Mouse (Mus musculus) stomach, postnatal 0 days (tissue): Measurements from ENCODE around the gene Serpinh1.

Experiments
- CTCF ChIP-seq: IDR thresholded peaks from 2 replicates; pipeline ENCODE4 v1.5.1; 2016; ENCODE audit warnings: antibody characterized with exemption, low read depth, mild to moderate bottlenecking, moderate library complexity
- EP300 ChIP-seq: optimal IDR thresholded peaks from 2 replicates; pipeline ENCODE3; 2016; ENCODE audit warnings: antibody characterized with exemption

GRCm38 (mm10) chr7:99378870-99379269 lies 25.8 kb upstream of the Serpinh1 start:
- TF ChIP-seq CTCF: no peak
- TF ChIP-seq EP300: no peak
